Mouse (Mus musculus): ENCODE measurements around the gene Cacna2d4. TPM values are rescaled to one million over a fixed set of nuclear protein-coding genes. Genes with fewer than 3 reads are reported as not detected.

Gene Cacna2d4
- polyA plus RNA-seq, 1 experiment from 2014 or later, result 0.45 TPM

- no peak overlapping the region for H3K4me3 ChIP-seq
- H3K4me2 ChIP-seq, result no peak overlapping the region
- no peaks in the 10 kb centered on the region for H3K9me3 ChIP-seq
- H3K36me3 ChIP-seq, result no peaks in the 10 kb centered on the region
- ATAC-seq (ENCODE audit: low FRiP score, low read depth), result no peak
- H3K27ac ChIP-seq (replicated peaks), result no peak overlapping the region
- no peaks in the 10 kb centered on the region for H3K4me1 ChIP-seq (replicated peaks)
- 93% methylated on average over 3 of the region's 3 CpGs for WGBS
- H3K9ac ChIP-seq, result no peak overlapping the region
- no peaks in the 10 kb centered on the region for H3K27me3 ChIP-seq
These were observed 163.0 kb downstream of the Cacna2d4 start for GRCm38 (mm10) chr6:119399371-119399770.

- Histone ChIP-seq H3K4me2 (no peak overlapping the region), H3K27ac (replicated peaks) (no peak overlapping the region), H3K4me1 (replicated peaks) (no peaks in the 10 kb centered on the region), H3K36me3 (no peaks in the 10 kb centered on the region), H3K27me3 (no peaks in the 10 kb centered on the region), H3K9me3 (no peaks in the 10 kb centered on the region), H3K9ac (no peak overlapping the region), H3K4me3 (no peak overlapping the region)
- no peak for ATAC-seq (ENCODE audit: low FRiP score, low read depth)
- WGBS, result 98% methylated on average over 3 of the region's 3 CpGs
These were observed 164.3 kb downstream of the Cacna2d4 start for GRCm38 (mm10) chr6:119400649-119401048.

- H3K27me3 ChIP-seq, result no peaks in the 10 kb centered on the region
- H3K9me3 ChIP-seq, result no peaks in the 10 kb centered on the region
- no peaks in the 10 kb centered on the region for H3K4me1 ChIP-seq (replicated peaks)
- no peaks in the 10 kb centered on the region for H3K36me3 ChIP-seq
- 93% methylated on average over 8 of the region's 8 CpGs for WGBS
- H3K4me3 ChIP-seq, result no peak overlapping the region
- no peak overlapping the region for H3K27ac ChIP-seq (replicated peaks)
- no peak overlapping the region for H3K9ac ChIP-seq
- no peak for ATAC-seq (ENCODE audit: low FRiP score, low read depth)
- no peak overlapping the region for H3K4me2 ChIP-seq
These were observed 165.4 kb downstream of the Cacna2d4 start for GRCm38 (mm10) chr6:119401545-119402304.

Other genes starting within 250 kb of the Cacna2d4 start
- 10.6 and 13.2 TPM in 2 replicates for gene Dcp1b, start 61.3 kb upstream of the Cacna2d4 start, polyA plus RNA-seq (2015; fragmentation: Nextera tagmentation; extraction: Ambion mirVana)
- 6.3 and 7.0 TPM in 2 replicates for gene Cacna1c, start 40.1 kb upstream of the Cacna2d4 start, polyA plus RNA-seq (2015; fragmentation: Nextera tagmentation; extraction: Ambion mirVana)
- gene Lrtm2, start 94.2 kb downstream of the Cacna2d4 start, polyA plus RNA-seq (2015; fragmentation: Nextera tagmentation; extraction: Ambion mirVana), result 12.7 and 14.6 TPM in 2 replicates
- gene Adipor2, start 181.2 kb downstream of the Cacna2d4 start, polyA plus RNA-seq (2015; fragmentation: Nextera tagmentation; extraction: Ambion mirVana), result 36.2 TPM in 2 replicates
- gene Fbxl14, start 243.1 kb downstream of the Cacna2d4 start, polyA plus RNA-seq (2015; fragmentation: Nextera tagmentation; extraction: Ambion mirVana), result 2.3 and 2.4 TPM in 2 replicates

Data from hindbrain, embryonic 15.5 days (tissue).